Mouse (Mus musculus): ENCODE measurements around the gene Bcr. TPM values are rescaled to one million over a fixed set of nuclear protein-coding genes. Genes with fewer than 3 reads are reported as not detected.

Gene Bcr
- polyA plus RNA-seq, 1 experiment from 2014 or later, result 2.4 TPM

- ATAC-seq, result peak; percentile 46
- H3K4me1 ChIP-seq, result peaks cover 12% of the 10 kb centered on the region
- H3K9ac ChIP-seq, result no peak overlapping the region
- WGBS (ENCODE audit: insufficient replicate concordance), result 27% methylated on average over 4 of the region's 4 CpGs
- no peak overlapping the region for H3K4me2 ChIP-seq
- H3K27me3 ChIP-seq (replicated peaks), result no peaks in the 10 kb centered on the region
- peaks cover 50% of the 10 kb centered on the region for H3K36me3 ChIP-seq
- no peaks in the 10 kb centered on the region for H3K9me3 ChIP-seq (replicated peaks)
- no peak overlapping the region for H3K4me3 ChIP-seq
- H3K27ac ChIP-seq, result no peak overlapping the region
Observed at GRCm38 (mm10) chr10:75146001-75146400, 85.6 kb downstream of the Bcr start.

- no peak for ATAC-seq
- Histone ChIP-seq H3K4me3 (no peak overlapping the region), H3K27me3 (replicated peaks) (no peaks in the 10 kb centered on the region), H3K36me3 (peaks cover 48% of the 10 kb centered on the region), H3K4me1 (peaks cover 12% of the 10 kb centered on the region), H3K4me2 (no peak overlapping the region), H3K9me3 (replicated peaks) (no peaks in the 10 kb centered on the region), H3K27ac (no peak overlapping the region), H3K9ac (no peak overlapping the region)
- WGBS (ENCODE audit: insufficient replicate concordance), result 62% methylated on average over 10 of the region's 10 CpGs
Observed at GRCm38 (mm10) chr10:75146619-75147018, 86.2 kb downstream of the Bcr start.

GRCm38 (mm10) chr10:75148295-75148694, 87.9 kb downstream of the Bcr start:
- H3K4me1 ChIP-seq, result peaks cover 12% of the 10 kb centered on the region
- H3K9ac ChIP-seq, result no peak overlapping the region
- no peak overlapping the region for H3K4me3 ChIP-seq
- 47% methylated on average over 6 of the region's 6 CpGs for WGBS (ENCODE audit: insufficient replicate concordance)
- no peaks in the 10 kb centered on the region for H3K27me3 ChIP-seq (replicated peaks)
- H3K36me3 ChIP-seq, result peaks cover 46% of the 10 kb centered on the region
- H3K27ac ChIP-seq, result no peak overlapping the region
- H3K9me3 ChIP-seq (replicated peaks), result no peaks in the 10 kb centered on the region
- H3K4me2 ChIP-seq, result no peak overlapping the region
- no peak for ATAC-seq

- Histone ChIP-seq H3K4me1 (peaks cover 11% of the 10 kb centered on the region), H3K9ac (no peak overlapping the region), H3K4me2 (no peak overlapping the region), H3K9me3 (replicated peaks) (no peaks in the 10 kb centered on the region), H3K4me3 (no peak overlapping the region), H3K36me3 (peaks cover 43% of the 10 kb centered on the region), H3K27ac (no peak overlapping the region), H3K27me3 (replicated peaks) (no peaks in the 10 kb centered on the region)
- WGBS (ENCODE audit: insufficient replicate concordance), result 72% methylated on average over 5 of the region's 5 CpGs
- ATAC-seq, result no peak
Observed at GRCm38 (mm10) chr10:75150361-75150760, 90.0 kb downstream of the Bcr start.

- H3K36me3 ChIP-seq, result peaks cover 40% of the 10 kb centered on the region
- 0 out of 2 replicates have a peak, but pooled peaks have one; percentile 27 for ATAC-seq
- H3K4me3 ChIP-seq, result no peak overlapping the region
- H3K4me1 ChIP-seq, result peaks cover 4% of the 10 kb centered on the region
- H3K27me3 ChIP-seq (replicated peaks), result no peaks in the 10 kb centered on the region
- no peak overlapping the region for H3K27ac ChIP-seq
- no peak overlapping the region for H3K4me2 ChIP-seq
- no peak overlapping the region for H3K9ac ChIP-seq
- H3K9me3 ChIP-seq (replicated peaks), result no peaks in the 10 kb centered on the region
Observed at GRCm38 (mm10) chr10:75151311-75151710, 90.9 kb downstream of the Bcr start.

GRCm38 (mm10) chr10:75156835-75157234, 96.4 kb downstream of the Bcr start:
- Histone ChIP-seq H3K4me1 (no peaks in the 10 kb centered on the region), H3K27me3 (replicated peaks) (no peaks in the 10 kb centered on the region), H3K4me2 (no peak overlapping the region), H3K9me3 (replicated peaks) (no peaks in the 10 kb centered on the region), H3K36me3 (peaks cover 48% of the 10 kb centered on the region), H3K4me3 (no peak overlapping the region), H3K27ac (no peak overlapping the region), H3K9ac (no peak overlapping the region)
- 61% methylated on average over 6 of the region's 6 CpGs for WGBS (ENCODE audit: insufficient replicate concordance)
- no peak for ATAC-seq

GRCm38 (mm10) chr10:75157713-75158112, 97.3 kb downstream of the Bcr start:
- peaks cover 46% of the 10 kb centered on the region for H3K36me3 ChIP-seq
- H3K9ac ChIP-seq, result no peak overlapping the region
- no peaks in the 10 kb centered on the region for H3K9me3 ChIP-seq (replicated peaks)
- no peaks in the 10 kb centered on the region for H3K4me1 ChIP-seq
- no peak overlapping the region for H3K4me3 ChIP-seq
- no peak overlapping the region for H3K27ac ChIP-seq
- 69% methylated on average over 8 of the region's 8 CpGs for WGBS (ENCODE audit: insufficient replicate concordance)
- H3K4me2 ChIP-seq, result no peak overlapping the region
- ATAC-seq, result no peak
- H3K27me3 ChIP-seq (replicated peaks), result no peaks in the 10 kb centered on the region

GRCm38 (mm10) chr10:75158356-75158755, 98.0 kb downstream of the Bcr start:
- no peaks in the 10 kb centered on the region for H3K9me3 ChIP-seq (replicated peaks)
- H3K36me3 ChIP-seq, result peaks cover 50% of the 10 kb centered on the region
- no peak overlapping the region for H3K4me3 ChIP-seq
- H3K27ac ChIP-seq, result no peak overlapping the region
- 76% methylated on average over 1 of the region's 1 CpGs for WGBS (ENCODE audit: insufficient replicate concordance)
- no peak for ATAC-seq
- H3K4me1 ChIP-seq, result no peaks in the 10 kb centered on the region
- H3K4me2 ChIP-seq, result no peak overlapping the region
- H3K27me3 ChIP-seq (replicated peaks), result no peaks in the 10 kb centered on the region
- H3K9ac ChIP-seq, result no peak overlapping the region

GRCm38 (mm10) chr10:75160171-75160900, 99.9 kb downstream of the Bcr start:
- Histone ChIP-seq H3K9ac (no peak overlapping the region), H3K4me1 (no peaks in the 10 kb centered on the region), H3K27me3 (replicated peaks) (no peaks in the 10 kb centered on the region), H3K4me3 (no peak overlapping the region), H3K4me2 (no peak overlapping the region), H3K36me3 (peaks cover 55% of the 10 kb centered on the region), H3K9me3 (replicated peaks) (no peaks in the 10 kb centered on the region), H3K27ac (no peak overlapping the region)
- WGBS (ENCODE audit: insufficient replicate concordance), result 73% methylated on average over 10 of the region's 10 CpGs
- no peak for ATAC-seq

GRCm38 (mm10) chr10:75165825-75166481, 105.6 kb downstream of the Bcr start:
- ATAC-seq, result no peak
- WGBS (ENCODE audit: insufficient replicate concordance), result 65% methylated on average over 10 of the region's 10 CpGs
- no peak overlapping the region for H3K4me3 ChIP-seq
- no peak overlapping the region for H3K9ac ChIP-seq
- H3K9me3 ChIP-seq (replicated peaks), result no peaks in the 10 kb centered on the region
- H3K36me3 ChIP-seq, result peaks cover 58% of the 10 kb centered on the region
- no peaks in the 10 kb centered on the region for H3K27me3 ChIP-seq (replicated peaks)
- H3K27ac ChIP-seq, result no peak overlapping the region
- H3K4me2 ChIP-seq, result no peak overlapping the region
- H3K4me1 ChIP-seq, result 0 out of 2 replicates have a peak, but pooled peaks cover 2% of the 10 kb centered on the region

GRCm38 (mm10) chr10:75166601-75167000, 106.2 kb downstream of the Bcr start:
- WGBS (ENCODE audit: insufficient replicate concordance), result 88% methylated on average over 4 of the region's 4 CpGs

GRCm38 (mm10) chr10:75170207-75170850, 109.9 kb downstream of the Bcr start:
- no peak overlapping the region for H3K9ac ChIP-seq
- H3K9me3 ChIP-seq (replicated peaks), result no peaks in the 10 kb centered on the region
- no peak overlapping the region for H3K4me2 ChIP-seq
- H3K27me3 ChIP-seq (replicated peaks), result no peaks in the 10 kb centered on the region
- H3K36me3 ChIP-seq, result peaks cover 27% of the 10 kb centered on the region
- ATAC-seq, result peak; percentile 56
- H3K27ac ChIP-seq, result no peak overlapping the region
- H3K4me1 ChIP-seq, result peaks cover 2% of the 10 kb centered on the region; the same call in 1 of the 2 replicates
- 46% methylated on average over 12 of the region's 12 CpGs for WGBS (ENCODE audit: insufficient replicate concordance)
- H3K4me3 ChIP-seq, result no peak overlapping the region

More at GRCm38 (mm10) chr10:75166601-75167000, 106.2 kb downstream of the Bcr start:
- H3K4me2 ChIP-seq, result no peak overlapping the region
- ATAC-seq, result no peak
- H3K9ac ChIP-seq, result no peak overlapping the region
- no peak overlapping the region for H3K27ac ChIP-seq
- H3K4me3 ChIP-seq, result no peak overlapping the region
- H3K9me3 ChIP-seq (replicated peaks), result no peaks in the 10 kb centered on the region
- 0 out of 2 replicates have a peak, but pooled peaks cover 2% of the 10 kb centered on the region for H3K4me1 ChIP-seq
- no peaks in the 10 kb centered on the region for H3K27me3 ChIP-seq (replicated peaks)
- H3K36me3 ChIP-seq, result peaks cover 55% of the 10 kb centered on the region

All from liver, embryonic 12.5 days (tissue).